Mouse (Mus musculus) CH12.LX (cell line): ENCODE results near the gene Hsh2d. TPM values are rescaled to one million over a fixed set of nuclear protein-coding genes. Genes with fewer than 3 reads are reported as not detected.

Experiments
- DNase-seq: peaks from one replicate; pipeline ENCODE4 v3.0.0-alpha.2; 2013; ENCODE audit errors: extremely low read depth
- H3K27ac ChIP-seq: 2 replicates; pipeline ENCODE4 v1.5.1; 2012; ENCODE audit warnings: low read depth, mild to moderate bottlenecking, control low read depth, moderate library complexity; ENCODE audit not compliant: insufficient read depth
- H3K27me3 ChIP-seq: replicated peaks from 2 replicates; pipeline ENCODE3; 2012; ENCODE audit warnings: inconsistent platforms
- H3K36me3 ChIP-seq, 2 experiments: replicated peaks in 1 of 2; 2 replicates each; pipeline versions ENCODE3 to v1.6.1; 2012; ENCODE audit warnings: inconsistent platforms in 1 of 2, low read length in 1 of 2, mild to moderate bottlenecking in 1 of 2, mixed read lengths in 1 of 2, moderate library complexity in 1 of 2; ENCODE audit not compliant: control insufficient read depth in 1 of 2, insufficient read depth in 1 of 2
- H3K4me1 ChIP-seq, 2 experiments: 2 replicates each; pipeline ENCODE4 v1.6.1; 2012; ENCODE audit warnings: inconsistent platforms in 1 of 2, moderate library complexity in 1 of 2; ENCODE audit not compliant: insufficient read depth in 2 of 2, control insufficient read depth in 1 of 2
- H3K4me2 ChIP-seq: 2 replicates; pipeline ENCODE4 v1.6.1; 2012; ENCODE audit warnings: low read depth, mild to moderate bottlenecking, control low read depth; ENCODE audit not compliant: poor library complexity, insufficient read depth, severe bottlenecking
- H3K4me3 ChIP-seq, 3 experiments: fragments of 150-350 bp in 1 of 3; sonication (generic) in 1 of 3; replicated peaks in 1 of 3; 2 replicates each; pipeline versions ENCODE3 to v1.5.1; 2011 to 2012; ENCODE audit warnings: low read depth in 2 of 3, low read length in 2 of 3, mild to moderate bottlenecking in 2 of 3, moderate library complexity in 2 of 3, control low read depth in 1 of 3, improper control_type of control experiment in 1 of 3, inconsistent platforms in 1 of 3, mixed read lengths in 1 of 3; ENCODE audit not compliant: poor library complexity in 1 of 3
- H3K79me2 ChIP-seq: replicated peaks from 2 replicates; pipeline ENCODE4 v1.6.1; 2012; ENCODE audit warnings: mild to moderate bottlenecking, moderate library complexity; ENCODE audit not compliant: control insufficient read depth, poor library complexity, insufficient read depth, severe bottlenecking; ENCODE audit errors: extremely low read depth
- H3K9ac ChIP-seq: 2 replicates; pipeline ENCODE4 v1.6.1; 2012; ENCODE audit warnings: low read depth, mild to moderate bottlenecking, control low read depth, moderate library complexity; ENCODE audit not compliant: insufficient read depth
- H3K9me3 ChIP-seq: replicated peaks from 2 replicates; pipeline ENCODE3; 2012; ENCODE audit warnings: low read length, inconsistent platforms, mixed read lengths
- CTCF ChIP-seq, 2 experiments: IDR thresholded peaks in 1 of 2; conservative IDR thresholded peaks in 1 of 2; 2 replicates each; pipeline ENCODE4 v1.5.1; 2011 to 2012; ENCODE audit warnings: low read depth in 2 of 2, low read length in 2 of 2, improper control_type of control experiment in 1 of 2, inconsistent platforms in 1 of 2, mild to moderate bottlenecking in 1 of 2, moderate library complexity in 1 of 2
- E2F4 ChIP-seq: IDR thresholded peaks from 2 replicates; pipeline ENCODE4 v1.6.1; 2011; ENCODE audit warnings: low read depth, low read length, improper control_type of control experiment; ENCODE audit not compliant: insufficient replicate concordance
- ELF1 ChIP-seq: IDR thresholded peaks from 2 replicates; pipeline ENCODE4 v1.6.1; 2014; ENCODE audit warnings: low read depth, mild to moderate bottlenecking, inconsistent platforms, low read length, improper control_type of control experiment
- ETS1 ChIP-seq: conservative IDR thresholded peaks from 2 replicates; pipeline ENCODE4 v1.6.1; 2012; ENCODE audit warnings: low read depth, mild to moderate bottlenecking, inconsistent platforms, low read length, improper control_type of control experiment, moderate library complexity
- GABPA ChIP-seq: IDR thresholded peaks from 2 replicates; pipeline ENCODE4 v1.6.1; 2012; ENCODE audit warnings: low read depth, low read length, improper control_type of control experiment, inconsistent platforms; ENCODE audit not compliant: insufficient replicate concordance
- JUN ChIP-seq: IDR thresholded peaks from 2 replicates; pipeline ENCODE4 v1.6.1; 2011; ENCODE audit warnings: low read depth, mild to moderate bottlenecking, low read length, improper control_type of control experiment, moderate library complexity; ENCODE audit not compliant: insufficient read depth
- KAT2A ChIP-seq: IDR thresholded peaks from 2 replicates; pipeline ENCODE4 v1.6.1; 2012; ENCODE audit warnings: low read length, improper control_type of control experiment, inconsistent platforms; ENCODE audit not compliant: insufficient replicate concordance
- MAX ChIP-seq: IDR thresholded peaks from 2 replicates; pipeline ENCODE4 v1.6.1; 2011; ENCODE audit warnings: low read length, improper control_type of control experiment
- MAZ ChIP-seq: IDR thresholded peaks from 2 replicates; pipeline ENCODE4 v1.6.1; 2012; ENCODE audit warnings: low read depth, mild to moderate bottlenecking, inconsistent platforms, low read length, improper control_type of control experiment, moderate library complexity
- MEF2A ChIP-seq: IDR thresholded peaks from 2 replicates; pipeline ENCODE4 v1.6.1; 2014; ENCODE audit warnings: low read depth, mild to moderate bottlenecking, inconsistent platforms, low read length, improper control_type of control experiment, borderline replicate concordance
- MXI1 ChIP-seq: IDR thresholded peaks from 2 replicates; pipeline ENCODE4 v1.6.1; 2011; ENCODE audit warnings: mild to moderate bottlenecking, low read depth, low read length, improper control_type of control experiment
- NELFE ChIP-seq: IDR thresholded peaks from 2 replicates; pipeline ENCODE4 v1.6.1; 2011; ENCODE audit warnings: low read depth, low read length, improper control_type of control experiment
- POLR2A ChIP-seq: IDR thresholded peaks from 2 replicates; pipeline ENCODE4 v1.6.1; 2011; ENCODE audit warnings: low read depth, mild to moderate bottlenecking, improper control_type of control experiment, low read length
- POLR2AphosphoS2 ChIP-seq: IDR thresholded peaks from 2 replicates; pipeline ENCODE4 v1.6.1; 2011; ENCODE audit warnings: low read depth, low read length, improper control_type of control experiment
- RCOR1 ChIP-seq: conservative IDR thresholded peaks from 2 replicates; pipeline ENCODE4 v1.6.1; 2012; ENCODE audit warnings: low read depth, mild to moderate bottlenecking, inconsistent platforms, low read length, improper control_type of control experiment
- SIN3A ChIP-seq: IDR thresholded peaks from 2 replicates; pipeline ENCODE4 v1.6.1; 2012; ENCODE audit warnings: low read length, improper control_type of control experiment, inconsistent platforms
- SMC3 ChIP-seq: IDR thresholded peaks from 2 replicates; pipeline ENCODE4 v1.6.1; 2011; ENCODE audit warnings: low read depth, low read length, improper control_type of control experiment
- UBTF ChIP-seq: IDR thresholded peaks from 2 replicates; pipeline ENCODE4 v1.6.1; 2012; ENCODE audit warnings: low read depth, mild to moderate bottlenecking, inconsistent platforms, low read length, improper control_type of control experiment, moderate library complexity
- USF1 ChIP-seq: IDR thresholded peaks from 2 replicates; pipeline ENCODE4 v1.6.1; 2014; ENCODE audit warnings: low read depth, mild to moderate bottlenecking, inconsistent platforms, low read length, improper control_type of control experiment
- USF2 ChIP-seq: conservative IDR thresholded peaks from 2 replicates; pipeline ENCODE4 v1.6.1; 2011; ENCODE audit warnings: low read depth, low read length, improper control_type of control experiment
- ZKSCAN1 ChIP-seq: IDR thresholded peaks from 2 replicates; pipeline ENCODE4 v1.6.1; 2012; ENCODE audit warnings: low read depth, inconsistent platforms, low read length, improper control_type of control experiment, borderline replicate concordance
- ZMIZ1 ChIP-seq: IDR thresholded peaks from 2 replicates; pipeline ENCODE4 v1.6.1; 2012; ENCODE audit warnings: low read depth, mild to moderate bottlenecking, inconsistent platforms, low read length, improper control_type of control experiment
- ZNF384 ChIP-seq: IDR thresholded peaks from 2 replicates; pipeline ENCODE4 v1.6.1; 2012; ENCODE audit warnings: low read depth, low read length, improper control_type of control experiment, inconsistent platforms
- dilution Hi-C: fragments of 300-500 bp; cut with MboI; formaldehyde crosslinking; loops from 2 replicates; pipeline ENCODE4 v1.14.3; 2020; ENCODE audit warnings: low sequenced_read_pairs; ENCODE audit not compliant: extremely low pct_unique_long_range_greater_than_20kb, extremely low pct_ligation_motif_present
- in situ Hi-C: fragments of 300-500 bp; cut with MboI; formaldehyde crosslinking; loops from 3 replicates; pipeline ENCODE4 v1.14.3; 2019; ENCODE audit warnings: low sequenced_read_pairs, low pct_ligation_motif_present, low pct_unique_long_range_greater_than_20kb, mixed read lengths
- polyA plus RNA-seq: library from polyadenylated mRNA; unstranded; fragments of >175 nt; gene quantifications from 2 replicates; pipeline ENCODE4 v1.2.1, GENCODE M21; 2012; ENCODE audit warnings: low read depth; ENCODE audit not compliant: insufficient read length
- total RNA-seq, 2 experiments: library from RNA; depleted of rRNA; stranded (reverse); fragments of 300-350 nt in 1 of 2; fragments of >200 nt in 1 of 2; gene quantifications; 2 replicates each; pipeline ENCODE4 v1.2.3; 2012 to 2014

The Hsh2d gene
- total and polyA plus RNA-seq, 3 experiments, result 17.9 to 25.1 (median 24.1) TPM

DNA sequence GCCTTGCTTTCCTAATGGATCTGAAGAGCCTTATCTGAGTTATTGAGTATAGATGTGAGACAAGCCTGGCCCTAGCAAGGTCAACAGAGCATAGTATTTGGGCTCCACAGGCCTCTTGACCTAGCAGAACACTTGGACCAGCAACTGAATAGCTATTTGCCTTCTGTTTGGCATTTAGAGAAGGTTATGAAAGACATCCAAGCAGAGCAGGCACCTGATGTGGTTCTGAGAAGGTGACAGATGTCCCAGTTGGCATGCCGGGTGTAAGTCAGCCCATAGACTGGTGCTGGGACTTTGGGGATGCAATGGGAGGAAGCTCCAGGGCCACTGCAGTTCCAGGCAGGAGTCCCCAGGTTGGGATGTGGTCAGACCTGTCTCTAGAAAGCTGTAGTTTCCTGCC lies 52.8 kb downstream of the Hsh2d start:
- Histone ChIP-seq H3K79me2 (peaks cover 9% of the 10 kb centered on the region; the same call in 1 of the 2 replicates), H3K9ac (no peak overlapping the region), H3K4me2 (no peak overlapping the region), H3K27me3 (no peaks in the 10 kb centered on the region), H3K27ac (no peak overlapping the region), H3K9me3 (no peaks in the 10 kb centered on the region), H3K36me3 (peaks cover 12 to 48% of the 10 kb centered on the region in 2 experiments), H3K4me1 (peaks cover 4 to 41% of the 10 kb centered on the region in 2 experiments)
- in situ Hi-C loops, result no loop called here
- dilution Hi-C loops, result no loop called here
- DNase-seq, result no peak
- TF ChIP-seq RCOR1 (no peak), MEF2A (no peak), ZMIZ1 (no peak), MXI1 (no peak), MAZ (no peak), SMC3 (no peak), ZNF384 (no peak), UBTF (no peak), USF1 (no peak), NELFE (no peak), KAT2A (no peak), E2F4 (no peak)
- TF ChIP-seq, all 38 proteins: peak for 0
- H3K4me3 ChIP-seq, result no peak overlapping the region

- Histone ChIP-seq H3K27ac (no peak overlapping the region), H3K4me2 (no peak overlapping the region), H3K9ac (no peak overlapping the region), H3K4me1 (peaks cover 4 to 41% of the 10 kb centered on the region in 2 experiments), H3K36me3 (peaks cover 12 to 69% of the 10 kb centered on the region in 2 experiments), H3K9me3 (no peaks in the 10 kb centered on the region), H3K79me2 (peaks cover 9% of the 10 kb centered on the region; the same call in 1 of the 2 replicates), H3K27me3 (no peaks in the 10 kb centered on the region), H3K4me3 (no peak overlapping the region)
- in situ Hi-C loops (no loop called here), dilution Hi-C loops (no loop called here)
- DNase-seq, result no peak
- TF ChIP-seq ZKSCAN1 (no peak), GABPA (no peak), POLR2A (no peak), UBTF (no peak), ZNF384 (no peak), ELF1 (no peak), E2F4 (no peak), MAX (no peak), JUN (no peak), SIN3A (no peak), ETS1 (no peak), POLR2AphosphoS2 (no peak), USF2 (no peak), KAT2A (no peak), CTCF (conservative IDR thresholded peaks at IDR 0.05 in 1 of 2, IDR thresholded peaks at IDR 0.05 in 1 of 2; ENCODE audit: low read depth in 2 of 2, low read length in 2 of 2) (no peak), SMC3 (no peak)
Observed at GRCm38 (mm10) chr8:72244610-72245009, 55.2 kb downstream of the Hsh2d start.

Other genes starting within 250 kb of the Hsh2d start
- gene Zfp961, start 238.6 kb upstream of the Hsh2d start, total RNA-seq (2012; rRNA removed), result 5.9 and 7.6 TPM in 2 replicates
- 21.4 and 25.8 TPM in 2 replicates for gene Zfp961, start 238.6 kb upstream of the Hsh2d start, total RNA-seq (2014; rRNA removed)
- gene Zfp961, start 238.6 kb upstream of the Hsh2d start, polyA plus RNA-seq, result 13.5 and 14.9 TPM in 2 replicates
- gene Cyp4f18, start 180.0 kb upstream of the Hsh2d start, total RNA-seq (2012; rRNA removed), result 12.7 and 13.5 TPM in 2 replicates
- 37.4 and 38.3 TPM in 2 replicates for gene Cyp4f18, start 180.0 kb upstream of the Hsh2d start, total RNA-seq (2014; rRNA removed)
- 31.7 and 34.8 TPM in 2 replicates for gene Cyp4f18, start 180.0 kb upstream of the Hsh2d start, polyA plus RNA-seq
- not detected in 2 replicates for gene Olfr372, start 148.4 kb upstream of the Hsh2d start, total RNA-seq (2012; rRNA removed)
- gene Olfr372, start 148.4 kb upstream of the Hsh2d start, total RNA-seq (2014; rRNA removed), result not detected in 2 replicates
- gene Olfr372, start 148.4 kb upstream of the Hsh2d start, polyA plus RNA-seq, result not detected in 2 replicates
- gene Olfr373, start 106.5 kb upstream of the Hsh2d start, total RNA-seq (2012; rRNA removed), result 0.04 TPM in 1 of 2 replicates, not detected in the other
- not detected in 2 replicates for gene Olfr373, start 106.5 kb upstream of the Hsh2d start, total RNA-seq (2014; rRNA removed)
- 0.29 and 0.30 TPM in 2 replicates for gene Olfr373, start 106.5 kb upstream of the Hsh2d start, polyA plus RNA-seq
- gene Olfr374, start 82.6 kb upstream of the Hsh2d start, total RNA-seq (2012; rRNA removed), result not detected in 2 replicates
- not detected in 2 replicates for gene Olfr374, start 82.6 kb upstream of the Hsh2d start, total RNA-seq (2014; rRNA removed)
- 0.19 TPM in 1 of 2 replicates, not detected in the other for gene Olfr374, start 82.6 kb upstream of the Hsh2d start, polyA plus RNA-seq
- 94.8 and 96.2 TPM in 2 replicates for gene Tpm4, start 54.7 kb upstream of the Hsh2d start, total RNA-seq (2012; rRNA removed)
- 284 and 318 TPM in 2 replicates for gene Tpm4, start 54.7 kb upstream of the Hsh2d start, total RNA-seq (2014; rRNA removed)
- gene Tpm4, start 54.7 kb upstream of the Hsh2d start, polyA plus RNA-seq, result 203 and 218 TPM in 2 replicates
- gene Rab8a, start 28.4 kb upstream of the Hsh2d start, total RNA-seq (2012; rRNA removed), result 102 and 113 TPM in 2 replicates
- 165 and 190 TPM in 2 replicates for gene Rab8a, start 28.4 kb upstream of the Hsh2d start, total RNA-seq (2014; rRNA removed)
- 136 and 186 TPM in 2 replicates for gene Rab8a, start 28.4 kb upstream of the Hsh2d start, polyA plus RNA-seq
- gene Cib3, start 23.2 kb downstream of the Hsh2d start, total RNA-seq (2012; rRNA removed), result not detected in 2 replicates
- gene Cib3, start 23.2 kb downstream of the Hsh2d start, total RNA-seq (2014; rRNA removed), result not detected in 2 replicates
- not detected in 2 replicates for gene Cib3, start 23.2 kb downstream of the Hsh2d start, polyA plus RNA-seq
- not detected in 2 replicates for gene Gm11034, start 24.0 kb downstream of the Hsh2d start, total RNA-seq (2012; rRNA removed)
- not detected in 2 replicates for gene Gm11034, start 24.0 kb downstream of the Hsh2d start, total RNA-seq (2014; rRNA removed)
- not detected in 2 replicates for gene Gm11034, start 24.0 kb downstream of the Hsh2d start, polyA plus RNA-seq
- 33.1 and 38.1 TPM in 2 replicates for gene Fam32a, start 30.1 kb downstream of the Hsh2d start, total RNA-seq (2012; rRNA removed)
- 34.6 and 38.0 TPM in 2 replicates for gene Fam32a, start 30.1 kb downstream of the Hsh2d start, total RNA-seq (2014; rRNA removed)
- 43.0 and 43.8 TPM in 2 replicates for gene Fam32a, start 30.1 kb downstream of the Hsh2d start, polyA plus RNA-seq
- 30.3 and 31.4 TPM in 2 replicates for gene Ap1m1, start 50.4 kb downstream of the Hsh2d start, total RNA-seq (2012; rRNA removed)
- gene Ap1m1, start 50.4 kb downstream of the Hsh2d start, total RNA-seq (2014; rRNA removed), result 15.6 and 20.1 TPM in 2 replicates
- 80.0 and 86.1 TPM in 2 replicates for gene Ap1m1, start 50.4 kb downstream of the Hsh2d start, polyA plus RNA-seq
- 16.4 and 18.3 TPM in 2 replicates for gene Gm10282, start 115.6 kb downstream of the Hsh2d start, total RNA-seq (2012; rRNA removed)
- 76.4 and 77.7 TPM in 2 replicates for gene Gm10282, start 115.6 kb downstream of the Hsh2d start, total RNA-seq (2014; rRNA removed)
- 125 and 176 TPM in 2 replicates for gene Gm10282, start 115.6 kb downstream of the Hsh2d start, polyA plus RNA-seq
- not detected in 2 replicates for gene Klf2, start 129.4 kb downstream of the Hsh2d start, total RNA-seq (2012; rRNA removed)
- gene Klf2, start 129.4 kb downstream of the Hsh2d start, total RNA-seq (2014; rRNA removed), result 0.12 and 0.16 TPM in 2 replicates
- 0.74 and 1.4 TPM in 2 replicates for gene Klf2, start 129.4 kb downstream of the Hsh2d start, polyA plus RNA-seq
- gene Eps15l1, start 231.8 kb downstream of the Hsh2d start, total RNA-seq (2012; rRNA removed), result 25.1 and 25.6 TPM in 2 replicates
- gene Eps15l1, start 231.8 kb downstream of the Hsh2d start, total RNA-seq (2014; rRNA removed), result 21.7 and 22.2 TPM in 2 replicates
- 48.3 and 49.4 TPM in 2 replicates for gene Eps15l1, start 231.8 kb downstream of the Hsh2d start, polyA plus RNA-seq